Mouse (Mus musculus) CH12.LX (cell line): Measurements from ENCODE around the gene Ccdc6.

ENCODE experiments used
- CTCF ChIP-seq, 2 experiments: IDR thresholded peaks in 1 of 2; conservative IDR thresholded peaks in 1 of 2; 2 replicates each; pipeline ENCODE4 v1.5.1; 2011 to 2012; ENCODE audit warnings: low read depth in 2 of 2, low read length in 2 of 2, improper control_type of control experiment in 1 of 2, inconsistent platforms in 1 of 2, mild to moderate bottlenecking in 1 of 2, moderate library complexity in 1 of 2
- EP300 ChIP-seq: IDR thresholded peaks from 2 replicates; pipeline ENCODE4 v1.6.1; 2011; ENCODE audit warnings: low read length, improper control_type of control experiment
- POLR2A ChIP-seq: IDR thresholded peaks from 2 replicates; pipeline ENCODE4 v1.6.1; 2011; ENCODE audit warnings: low read depth, mild to moderate bottlenecking, improper control_type of control experiment, low read length

- TF ChIP-seq CTCF (conservative IDR thresholded peaks at IDR 0.05 in 1 of 2, IDR thresholded peaks at IDR 0.05 in 1 of 2; ENCODE audit: low read depth in 2 of 2, low read length in 2 of 2) (no peak), POLR2A (no peak), EP300 (no peak)
These were observed 99.7 kb downstream of the Ccdc6 start for GRCm38 (mm10) chr10:70196666-70197065.
